Mouse (Mus musculus): ENCODE results near the gene Rplp0.

- TF ChIP-seq POLR2A (IDR thresholded peaks at IDR 0.05; ENCODE audit: control insufficient read depth, extremely low read depth, insufficient read depth, low read length, poor library complexity) (no peak), CTCF (IDR thresholded peaks at IDR 0.05; ENCODE audit: borderline replicate concordance, control insufficient read depth, extremely low read depth, insufficient read depth, low read length, poor library complexity) (no peak)
These were observed 10.0 kb downstream of the Rplp0 start for GRCm38 (mm10) chr5:115569308-115569707.
